Mouse (Mus musculus): ENCODE data around the gene Hsd11b2.

The Hsd11b2 gene

DNA sequence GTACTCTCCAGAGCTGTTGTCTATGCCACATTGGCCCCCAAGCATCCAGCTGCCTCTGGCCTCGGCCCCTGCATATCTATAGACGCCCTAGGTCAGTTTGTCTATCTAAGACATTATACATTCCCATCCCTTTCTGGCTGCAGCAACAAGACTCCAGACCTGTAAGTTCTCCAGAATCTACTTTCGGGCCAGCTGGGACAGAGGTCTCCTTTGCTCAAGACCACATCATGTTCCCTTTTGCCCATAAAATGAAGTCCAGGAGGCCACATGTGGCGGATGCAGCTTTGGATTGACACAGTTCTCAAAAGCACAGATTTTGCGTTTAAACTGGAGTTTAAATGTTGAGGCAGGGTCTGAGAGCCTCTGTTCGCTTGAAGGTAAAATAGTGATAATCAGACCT is 4.4 kb upstream of the Hsd11b2 start:
- H3K27me3 ChIP-seq (ENCODE audit: insufficient read depth, low read length) = peaks cover 43% of the 10 kb centered on the region
- no peak overlapping the region for H3K4me3 ChIP-seq (replicated peaks; ENCODE audit: low read length)
- no peaks in the 10 kb centered on the region for H3K36me3 ChIP-seq (ENCODE audit: insufficient read depth, low read length)
- peaks cover 54% of the 10 kb centered on the region for H3K4me1 ChIP-seq (replicated peaks; ENCODE audit: low read depth, low read length)
- TF ChIP-seq POU5F1 (IDR thresholded peaks at IDR 0.05; ENCODE audit: borderline replicate concordance, low read length) (no peak), CTCF (conservative IDR thresholded peaks at IDR 0.05; ENCODE audit: low read length) (no peak), NANOG (IDR thresholded peaks at IDR 0.05; ENCODE audit: borderline replicate concordance, low read length) (no peak)
- H3K9me3 ChIP-seq (ENCODE audit: low read length) = no peaks in the 10 kb centered on the region

- TF ChIP-seq CTCF (conservative IDR thresholded peaks at IDR 0.05; ENCODE audit: low read length) (no peak), POU5F1 (IDR thresholded peaks at IDR 0.05; ENCODE audit: borderline replicate concordance, low read length) (no peak), NANOG (IDR thresholded peaks at IDR 0.05; ENCODE audit: borderline replicate concordance, low read length) (no peak)
- Histone ChIP-seq H3K4me1 (replicated peaks; ENCODE audit: low read depth, low read length) (peaks cover 55% of the 10 kb centered on the region), H3K27me3 (ENCODE audit: insufficient read depth, low read length) (peaks cover 48% of the 10 kb centered on the region), H3K9me3 (ENCODE audit: low read length) (no peaks in the 10 kb centered on the region), H3K36me3 (ENCODE audit: insufficient read depth, low read length) (no peaks in the 10 kb centered on the region), H3K4me3 (replicated peaks; ENCODE audit: low read length) (no peak overlapping the region)
These were observed 3.9 kb upstream of the Hsd11b2 start for GRCm38 (mm10) chr8:105514656-105515055.

- TF ChIP-seq NANOG (IDR thresholded peaks at IDR 0.05; ENCODE audit: borderline replicate concordance, low read length) (no peak), CTCF (conservative IDR thresholded peaks at IDR 0.05; ENCODE audit: low read length) (peak; percentile 87), POU5F1 (IDR thresholded peaks at IDR 0.05; ENCODE audit: borderline replicate concordance, low read length) (no peak)
- Histone ChIP-seq H3K9me3 (ENCODE audit: low read length) (no peaks in the 10 kb centered on the region), H3K4me1 (replicated peaks; ENCODE audit: low read depth, low read length) (peaks cover 59% of the 10 kb centered on the region), H3K4me3 (replicated peaks; ENCODE audit: low read length) (peak overlapping the region; percentile 60), H3K36me3 (ENCODE audit: insufficient read depth, low read length) (no peaks in the 10 kb centered on the region), H3K27me3 (ENCODE audit: insufficient read depth, low read length) (peaks cover 62% of the 10 kb centered on the region)
These were observed 2.4 kb upstream of the Hsd11b2 start for GRCm38 (mm10) chr8:105516018-105516645.

GRCm38 (mm10) chr8:105517346-105517745 is 1.2 kb upstream of the Hsd11b2 start:
- H3K9me3 ChIP-seq (ENCODE audit: low read length) = no peaks in the 10 kb centered on the region
- peaks cover 70% of the 10 kb centered on the region for H3K4me1 ChIP-seq (replicated peaks; ENCODE audit: low read depth, low read length)
- H3K27me3 ChIP-seq (ENCODE audit: insufficient read depth, low read length) = peaks cover 62% of the 10 kb centered on the region
- H3K36me3 ChIP-seq (ENCODE audit: insufficient read depth, low read length) = peaks cover 6% of the 10 kb centered on the region
- no peak overlapping the region for H3K4me3 ChIP-seq (replicated peaks; ENCODE audit: low read length)
- TF ChIP-seq POU5F1 (IDR thresholded peaks at IDR 0.05; ENCODE audit: borderline replicate concordance, low read length) (no peak), CTCF (conservative IDR thresholded peaks at IDR 0.05; ENCODE audit: low read length) (no peak)

- no peak for TF ChIP-seq CTCF (conservative IDR thresholded peaks at IDR 0.05; ENCODE audit: low read length)
- TF ChIP-seq NANOG (IDR thresholded peaks at IDR 0.05; ENCODE audit: borderline replicate concordance, low read length) = no peak
- no peak for TF ChIP-seq POU5F1 (IDR thresholded peaks at IDR 0.05; ENCODE audit: borderline replicate concordance, low read length)
- H3K36me3 ChIP-seq (ENCODE audit: insufficient read depth, low read length) = peaks cover 29% of the 10 kb centered on the region
- peaks cover 70% of the 10 kb centered on the region for H3K4me1 ChIP-seq (replicated peaks; ENCODE audit: low read depth, low read length)
- H3K9me3 ChIP-seq (ENCODE audit: low read length) = no peaks in the 10 kb centered on the region
- peak overlapping the region; percentile 89; the same call in 1 of the 2 replicates for H3K4me3 ChIP-seq (replicated peaks; ENCODE audit: low read length)
- peaks cover 53% of the 10 kb centered on the region for H3K27me3 ChIP-seq (ENCODE audit: insufficient read depth, low read length)
These were observed 1.0 kb downstream of the Hsd11b2 start for GRCm38 (mm10) chr8:105519591-105519990.

GRCm38 (mm10) chr8:105520521-105520920 is 2.0 kb downstream of the Hsd11b2 start:
- Histone ChIP-seq H3K4me1 (replicated peaks; ENCODE audit: low read depth, low read length) (peaks cover 63% of the 10 kb centered on the region), H3K9me3 (ENCODE audit: low read length) (no peaks in the 10 kb centered on the region), H3K4me3 (replicated peaks; ENCODE audit: low read length) (no peak overlapping the region), H3K27me3 (ENCODE audit: insufficient read depth, low read length) (peaks cover 45% of the 10 kb centered on the region), H3K36me3 (ENCODE audit: insufficient read depth, low read length) (peaks cover 38% of the 10 kb centered on the region)
- TF ChIP-seq POU5F1 (IDR thresholded peaks at IDR 0.05; ENCODE audit: borderline replicate concordance, low read length) (no peak), CTCF (conservative IDR thresholded peaks at IDR 0.05; ENCODE audit: low read length) (no peak), NANOG (IDR thresholded peaks at IDR 0.05; ENCODE audit: borderline replicate concordance, low read length) (no peak)

DNA sequence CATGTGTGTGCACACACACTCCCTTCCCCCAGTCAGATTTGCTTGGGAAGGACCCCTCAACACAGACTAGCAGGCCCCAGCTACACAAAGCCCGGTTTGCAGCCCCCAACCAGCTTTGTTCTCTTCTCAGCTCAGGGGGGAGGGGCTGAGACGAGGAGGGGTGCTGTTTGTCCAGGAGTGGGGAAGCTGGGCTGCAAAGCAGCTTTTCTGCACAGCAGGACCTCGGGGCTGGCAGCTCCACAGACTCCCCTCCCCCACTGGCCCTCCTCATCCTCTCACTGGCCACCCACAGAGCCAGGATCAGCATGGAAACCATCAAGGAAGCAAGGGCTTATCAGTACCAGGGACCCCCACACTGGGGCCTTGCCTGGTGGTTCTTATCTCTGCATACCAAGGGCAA is 2.5 kb downstream of the Hsd11b2 start:
- TF ChIP-seq NANOG (IDR thresholded peaks at IDR 0.05; ENCODE audit: borderline replicate concordance, low read length) = no peak
- no peak for TF ChIP-seq POU5F1 (IDR thresholded peaks at IDR 0.05; ENCODE audit: borderline replicate concordance, low read length)
- TF ChIP-seq CTCF (conservative IDR thresholded peaks at IDR 0.05; ENCODE audit: low read length) = no peak
- no peaks in the 10 kb centered on the region for H3K9me3 ChIP-seq (ENCODE audit: low read length)
- peaks cover 68% of the 10 kb centered on the region for H3K4me1 ChIP-seq (replicated peaks; ENCODE audit: low read depth, low read length)
- H3K4me3 ChIP-seq (replicated peaks; ENCODE audit: low read length) = 0 out of 2 replicates have a peak overlapping the region, but pooled peaks have one; percentile 18
- H3K27me3 ChIP-seq (ENCODE audit: insufficient read depth, low read length) = peaks cover 45% of the 10 kb centered on the region
- H3K36me3 ChIP-seq (ENCODE audit: insufficient read depth, low read length) = peaks cover 43% of the 10 kb centered on the region

- Histone ChIP-seq H3K4me3 (replicated peaks; ENCODE audit: low read length) (no peak overlapping the region), H3K9me3 (ENCODE audit: low read length) (no peaks in the 10 kb centered on the region), H3K4me1 (replicated peaks; ENCODE audit: low read depth, low read length) (peaks cover 69% of the 10 kb centered on the region), H3K36me3 (ENCODE audit: insufficient read depth, low read length) (peaks cover 55% of the 10 kb centered on the region), H3K27me3 (ENCODE audit: insufficient read depth, low read length) (peaks cover 35% of the 10 kb centered on the region)
- TF ChIP-seq NANOG (IDR thresholded peaks at IDR 0.05; ENCODE audit: borderline replicate concordance, low read length) = no peak
- TF ChIP-seq CTCF (conservative IDR thresholded peaks at IDR 0.05; ENCODE audit: low read length) = no peak
- TF ChIP-seq POU5F1 (IDR thresholded peaks at IDR 0.05; ENCODE audit: borderline replicate concordance, low read length) = no peak
These were observed 3.6 kb downstream of the Hsd11b2 start for GRCm38 (mm10) chr8:105521995-105522769.

Data from E14TG2a.4 (cell line).